ENCODE assay signal across 8 mouse cellular contexts in genomic region chrX:12839406-12840159, GRCm38 (mm10).
DNase-seq lines count a peak whose midpoint lies in the region; ATAC-seq lines count a peak whose summit lies in the region.

No protein-coding gene starts in this region.

- peaks cover 14% of the 10 kb centered on the region for H3K4me1 ChIP-seq in forebrain, embryonic 16.5 days (replicated peaks; ENCODE audit: control insufficient read depth, insufficient read depth, low read length)
- H3K4me1 ChIP-seq in hindbrain, embryonic 15.5 days (replicated peaks) = peaks cover 8% of the 10 kb centered on the region; the same call in 1 of the 2 replicates

- peak; percentile 64 for ATAC-seq in forebrain, embryonic 16.5 days
- ATAC-seq in hindbrain, embryonic 15.5 days (ENCODE audit: low FRiP score, low read depth) = peak; percentile 61

- peak overlapping the region; percentile 29 for H3K4me3 ChIP-seq in forebrain, embryonic 16.5 days (replicated peaks; ENCODE audit: low read length)
- H3K4me3 ChIP-seq in hindbrain, embryonic 15.5 days = peak overlapping the region; percentile 23

- no peaks in the 10 kb centered on the region for H3K27me3 ChIP-seq in forebrain, embryonic 16.5 days (replicated peaks; ENCODE audit: control insufficient read depth, insufficient read depth, low read length)
- H3K27me3 ChIP-seq in hindbrain, embryonic 15.5 days = no peaks in the 10 kb centered on the region

- H3K9me3 ChIP-seq in forebrain, embryonic 16.5 days (ENCODE audit: control insufficient read depth, low read length) = no peaks in the 10 kb centered on the region
- no peaks in the 10 kb centered on the region for H3K9me3 ChIP-seq in hindbrain, embryonic 15.5 days

- peak; percentile 21 for DNase-seq in adrenal gland, adult 2 months
- DNase-seq in adrenal gland, postnatal 25 days = no peak
- DNase-seq in cerebellum, adult 11 months = peak; percentile 43
- DNase-seq in layer of hippocampus, postnatal 25 days (ENCODE audit: extremely low spot score in 1 of 2, low spot score in 1 of 2) = peak; percentile 9 to 11
- DNase-seq in lung, postnatal 14 days = peak; percentile 53
- peak; percentile 76 for DNase-seq in retina, embryonic 14.5 days (ENCODE audit: low spot score)

- peak overlapping the region; percentile 48 for H3K4me2 ChIP-seq in forebrain, embryonic 16.5 days (ENCODE audit: low read length)
- H3K4me2 ChIP-seq in hindbrain, embryonic 15.5 days = peak overlapping the region; percentile 51

- H3K36me3 ChIP-seq in forebrain, embryonic 16.5 days (ENCODE audit: control insufficient read depth, insufficient read depth) = no peaks in the 10 kb centered on the region
- H3K36me3 ChIP-seq in hindbrain, embryonic 15.5 days = no peaks in the 10 kb centered on the region

- H3K9ac ChIP-seq in forebrain, embryonic 16.5 days (replicated peaks; ENCODE audit: low read depth, low read length) = peak overlapping the region; percentile 57; the same call in 1 of the 2 replicates
- 0 out of 2 replicates have a peak overlapping the region, but pooled peaks have one; percentile 17 for H3K9ac ChIP-seq in hindbrain, embryonic 15.5 days

- peak overlapping the region; percentile 95 for H3K27ac ChIP-seq in forebrain, embryonic 16.5 days (ENCODE audit: low read length)
- peak overlapping the region; percentile 89 for H3K27ac ChIP-seq in hindbrain, embryonic 15.5 days (replicated peaks)

- 13% methylated on average over 11 of the region's 11 CpGs for WGBS in forebrain, embryonic 16.5 days
- 26% methylated on average over 11 of the region's 11 CpGs for WGBS in hindbrain, embryonic 15.5 days
